In the genomic region with DNA sequence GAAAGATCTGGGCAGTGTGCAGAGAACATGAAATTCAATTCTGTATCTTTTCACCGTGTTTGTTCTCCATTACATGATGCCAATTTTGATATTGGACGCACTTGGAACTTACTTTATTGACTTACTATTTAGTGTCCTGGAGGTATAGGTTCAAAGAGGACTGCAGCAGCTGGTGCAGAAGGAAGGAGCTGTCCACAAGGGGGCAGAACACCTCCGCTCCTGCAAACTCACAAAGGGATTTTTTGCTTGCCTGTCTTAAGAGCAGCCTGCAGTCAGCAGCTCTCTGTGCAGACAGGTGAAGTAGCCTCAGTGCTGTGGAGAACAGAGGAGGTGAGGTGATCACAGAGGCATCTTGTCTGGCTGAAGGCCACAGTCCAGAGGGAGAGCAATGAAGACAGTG, we compare ENCODE assay signal across 11 mouse cellular contexts.
A peak's percentile ranks its signal among the peaks of the same experiment; 100 is the strongest.
DNase-seq lines count a peak whose midpoint lies in the region; ATAC-seq and TF ChIP-seq lines count a peak whose summit lies in the region.
"Had no signal": no experiment of that assay in that cellular context is flagged by ENCODE, and none has a peak within 500 bp of the region (broad histone marks: within the 10 kb centered on the region; RNA-seq: fewer than 3 reads in every experiment).

No protein-coding gene starts in this region.

- H3K9ac ChIP-seq in stomach, postnatal 0 days (ENCODE audit: low read length) = no peak overlapping the region
- H3K9ac ChIP-seq: heart, embryonic 15.5 days had no signal

- no peak for TF ChIP-seq POLR2A in brain, embryonic 14.5 days (IDR thresholded peaks at IDR 0.05; ENCODE audit: borderline replicate concordance, extremely low read depth, insufficient read depth, insufficient read length, poor library complexity, severe bottlenecking)

- H3K4me1 ChIP-seq in stomach, postnatal 0 days (replicated peaks; ENCODE audit: control insufficient read depth, insufficient read depth) = no peaks in the 10 kb centered on the region
- H3K4me1 ChIP-seq: heart, embryonic 15.5 days had no signal

- intact Hi-C loops in left cerebral cortex, adult 2 months (cut with DNase I) = no loop called here

- H3K9me3 ChIP-seq in stomach, postnatal 0 days (ENCODE audit: control insufficient read depth, low read length) = no peaks in the 10 kb centered on the region
- H3K9me3 ChIP-seq: heart, embryonic 15.5 days had no signal

- H3K27me3 ChIP-seq in stomach, postnatal 0 days (ENCODE audit: control insufficient read depth, insufficient read depth, low read length) = no peaks in the 10 kb centered on the region
- H3K27me3 ChIP-seq: heart, embryonic 15.5 days had no signal

- 41% methylated on average over 3 of the region's 3 CpGs for WGBS in stomach, postnatal 0 days

- no peak overlapping the region for H3K4me2 ChIP-seq in stomach, postnatal 0 days (replicated peaks; ENCODE audit: low read depth)
- H3K4me2 ChIP-seq: heart, embryonic 15.5 days had no signal

- H3K36me3 ChIP-seq in stomach, postnatal 0 days (ENCODE audit: control insufficient read depth, insufficient read depth, low read length) = no peaks in the 10 kb centered on the region
- H3K36me3 ChIP-seq: heart, embryonic 15.5 days had no signal

- peak; percentile 6 for DNase-seq in adrenal gland, postnatal 14 days
- DNase-seq in adrenal gland, postnatal 10 days = no peak
- no peak for DNase-seq in left cerebral cortex, adult 2 months (ENCODE audit: extremely low spot score in 1 of 2, low spot score in 2 of 2)
- no peak for DNase-seq in left cerebral cortex, adult 11 months (ENCODE audit: low spot score)
- DNase-seq in brain, embryonic 14.5 days (ENCODE audit: low read depth) = peak; percentile 2
- no peak for DNase-seq in stomach, postnatal 0 days (ENCODE audit: low spot score)
- no peak for DNase-seq in cerebellum, adult 8-10 months
- DNase-seq in adrenal gland, postnatal 25 days = no peak

- no peak for TF ChIP-seq EP300 in stomach, postnatal 0 days (optimal IDR thresholded peaks at IDR 0.05)

- no peak overlapping the region for H3K27ac ChIP-seq in left cerebral cortex, adult 2 months
- H3K27ac ChIP-seq in stomach, postnatal 0 days (replicated peaks) = no peak overlapping the region
- H3K27ac ChIP-seq: heart, embryonic 15.5 days; macrophage had no signal

- H3K4me3 ChIP-seq in left cerebral cortex, adult 2 months = no peak overlapping the region
- no peak overlapping the region for H3K4me3 ChIP-seq in stomach, postnatal 0 days (ENCODE audit: low read depth, low read length)
- H3K4me3 ChIP-seq: erythroblast, embryonic 14.5 days; heart, embryonic 15.5 days had no signal

- ATAC-seq in stomach, postnatal 0 days (ENCODE audit: low FRiP score, low TSS enrichment) = no peak

- TF ChIP-seq CTCF in left cerebral cortex, adult 2 months (IDR thresholded peaks at IDR 0.05) = peak; percentile 38
- TF ChIP-seq CTCF in brain, embryonic 14.5 days (IDR thresholded peaks at IDR 0.05; ENCODE audit: borderline replicate concordance, extremely low read depth, insufficient read depth, insufficient read length) = peak; percentile 8; the same call in 1 of the 2 replicates
- TF ChIP-seq CTCF in stomach, postnatal 0 days (IDR thresholded peaks at IDR 0.05; ENCODE audit: low read depth) = peak; percentile 47

Comparison
In these comparisons a context has a peak if more than half of its experiments do, and no peak if none do; other contexts are left out.
1. DNase-seq: peak in adrenal gland, postnatal 14 days (single experiment) and brain, embryonic 14.5 days (single experiment); none in adrenal gland, postnatal 10 days (single experiment), left cerebral cortex, adult 2 months (0 of 2), left cerebral cortex, adult 11 months (single experiment), stomach, postnatal 0 days (single experiment), cerebellum, adult 8-10 months (single experiment) and adrenal gland, postnatal 25 days (single experiment).
2. Peak in every context shown above with its lines, with median percentiles within 50 percentile points of each other: CTCF ChIP-seq.